Mouse (Mus musculus): Measurements from ENCODE around the gene B4galt7. TPM values are rescaled to one million over a fixed set of nuclear protein-coding genes. Genes with fewer than 3 reads are reported as not detected.
"Not testable (repeated sequence)": the region's sequence is repeated elsewhere in the genome, so short reads cannot be mapped to it uniquely, and the experiment has no call there.

B4galt7 gene
- polyA plus RNA-seq (2012; rRNA removed) = 21.2 TPM in 2 replicates

- H3K4me1 ChIP-seq (ENCODE audit: control insufficient read depth, insufficient read depth, low read length) = peaks cover 6% of the 10 kb centered on the region; the same call in 1 of the 2 replicates
- WGBS = 8% methylated on average over 49 of the region's 51 CpGs
- H3K4me3 ChIP-seq (replicated peaks; ENCODE audit: extremely low read depth, low read depth, low read length) = peak within 1 kb of the TSS; percentile 97
- TF ChIP-seq POLR2A (IDR thresholded peaks at IDR 0.05; ENCODE audit: borderline replicate concordance, extremely low read depth, low read depth, low read length) (peak; percentile 66; the same call in 1 of the 2 replicates), CTCF (IDR thresholded peaks at IDR 0.05; ENCODE audit: insufficient read depth, low read length) (no peak)
- peak; percentile 87 for DNase-seq
These were observed at the start of gene B4galt7 for GRCm38 (mm10) chr13:55599566-55600540. Gene B4galt7, plus strand, starts transcription at chr13:55599896.

DNA sequence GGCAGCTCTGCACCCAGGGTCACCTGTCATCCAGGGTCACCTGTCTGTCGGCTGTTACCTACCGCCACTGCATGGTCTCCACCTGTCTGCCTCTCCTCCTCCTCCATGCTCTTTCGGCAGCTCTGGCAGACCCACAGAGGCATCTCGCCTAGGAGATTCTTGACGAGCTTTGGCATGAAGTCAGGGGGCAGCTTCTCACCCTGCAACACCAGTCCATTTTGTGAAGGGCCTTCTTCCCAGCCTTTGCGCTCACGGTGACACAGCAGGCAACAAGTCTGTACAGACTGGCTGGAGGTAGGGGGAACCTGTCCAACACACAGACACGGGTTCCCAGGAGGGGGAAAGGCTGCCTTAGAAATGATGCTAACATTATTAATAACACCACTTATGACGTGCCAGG, 43.8 kb upstream of the B4galt7 start:
- Histone ChIP-seq H3K4me3 (replicated peaks; ENCODE audit: extremely low read depth, low read depth, low read length) (no peak overlapping the region), H3K4me1 (ENCODE audit: control insufficient read depth, insufficient read depth, low read length) (peaks cover 2% of the 10 kb centered on the region)
- no peak for DNase-seq
- 79% methylated on average over 9 of the region's 9 CpGs for WGBS
- TF ChIP-seq CTCF (IDR thresholded peaks at IDR 0.05; ENCODE audit: insufficient read depth, low read length) = no peak
- TF ChIP-seq POLR2A (IDR thresholded peaks at IDR 0.05; ENCODE audit: borderline replicate concordance, extremely low read depth, low read depth, low read length) = no peak

DNA sequence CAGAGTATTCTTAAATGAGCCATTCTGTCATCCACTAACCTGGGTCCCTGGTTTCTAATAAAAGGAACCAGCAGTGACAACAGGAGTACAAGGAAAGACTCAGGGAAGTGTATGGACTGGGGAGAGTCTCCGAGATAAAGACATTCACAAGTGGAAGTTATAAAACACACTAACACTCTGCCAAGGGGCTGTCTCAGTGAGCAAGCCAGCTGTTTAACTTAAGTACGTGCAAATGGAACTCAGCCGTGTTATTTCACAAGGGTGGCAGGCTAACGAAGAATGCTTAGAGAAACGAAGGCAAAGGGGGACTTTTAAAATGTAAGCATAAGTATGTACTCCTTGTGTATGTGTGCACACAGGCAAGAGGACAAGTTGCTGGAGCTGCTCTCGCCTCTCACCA, 42.2 kb upstream of the B4galt7 start:
- no peak for DNase-seq
- TF ChIP-seq CTCF (IDR thresholded peaks at IDR 0.05; ENCODE audit: insufficient read depth, low read length) (no peak), POLR2A (IDR thresholded peaks at IDR 0.05; ENCODE audit: borderline replicate concordance, extremely low read depth, low read depth, low read length) (no peak)
- Histone ChIP-seq H3K4me1 (ENCODE audit: control insufficient read depth, insufficient read depth, low read length) (peaks cover 2% of the 10 kb centered on the region), H3K4me3 (replicated peaks; ENCODE audit: extremely low read depth, low read depth, low read length) (no peak overlapping the region)
- 56% methylated on average over 6 of the region's 6 CpGs for WGBS

- TF ChIP-seq CTCF (IDR thresholded peaks at IDR 0.05; ENCODE audit: insufficient read depth, low read length) (no peak), POLR2A (IDR thresholded peaks at IDR 0.05; ENCODE audit: borderline replicate concordance, extremely low read depth, low read depth, low read length) (no peak)
- Histone ChIP-seq H3K4me1 (ENCODE audit: control insufficient read depth, insufficient read depth, low read length) (no peaks in the 10 kb centered on the region; the same call in 1 of the 2 replicates), H3K4me3 (replicated peaks; ENCODE audit: extremely low read depth, low read depth, low read length) (no peak overlapping the region)
- no peak for DNase-seq
- 75% methylated on average over 7 of the region's 7 CpGs for WGBS
These were observed 36.3 kb upstream of the B4galt7 start for GRCm38 (mm10) chr13:55563266-55563879.

- H3K4me1 ChIP-seq (ENCODE audit: control insufficient read depth, insufficient read depth, low read length) = peaks cover 5% of the 10 kb centered on the region
- WGBS = 80% methylated on average over 6 of the region's 6 CpGs
- DNase-seq = no peak
- H3K4me3 ChIP-seq (replicated peaks; ENCODE audit: extremely low read depth, low read depth, low read length) = no peak overlapping the region
- no peak for TF ChIP-seq POLR2A (IDR thresholded peaks at IDR 0.05; ENCODE audit: borderline replicate concordance, extremely low read depth, low read depth, low read length)
- TF ChIP-seq CTCF (IDR thresholded peaks at IDR 0.05; ENCODE audit: insufficient read depth, low read length) = no peak
These were observed 32.7 kb upstream of the B4galt7 start for GRCm38 (mm10) chr13:55567001-55567400.

DNA sequence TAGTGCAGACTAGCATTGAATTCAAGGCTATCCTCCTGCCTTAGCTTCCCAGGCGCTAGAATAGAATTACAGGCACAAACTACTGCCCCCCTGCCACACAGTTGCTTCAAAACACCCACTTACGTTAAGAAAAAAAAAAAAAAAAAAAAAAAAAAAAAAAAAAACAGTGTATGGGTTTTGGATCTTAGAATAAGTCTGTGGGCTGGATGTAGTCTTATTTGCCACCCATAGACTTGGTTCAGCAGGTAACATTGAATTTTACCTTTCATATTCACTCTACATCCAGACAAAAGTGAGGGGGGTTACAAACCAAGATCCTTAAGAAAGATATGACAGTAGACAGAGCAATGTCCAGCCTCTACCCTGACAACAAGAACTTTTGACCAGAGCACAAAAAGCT, 31.7 kb upstream of the B4galt7 start:
- H3K4me3 ChIP-seq (replicated peaks; ENCODE audit: extremely low read depth, low read depth, low read length) = no peak overlapping the region
- no peak for DNase-seq
- TF ChIP-seq CTCF (IDR thresholded peaks at IDR 0.05; ENCODE audit: insufficient read depth, low read length) (no peak), POLR2A (IDR thresholded peaks at IDR 0.05; ENCODE audit: borderline replicate concordance, extremely low read depth, low read depth, low read length) (no peak)
- peaks cover 5% of the 10 kb centered on the region for H3K4me1 ChIP-seq (ENCODE audit: control insufficient read depth, insufficient read depth, low read length)
- 84% methylated on average over 2 of the region's 2 CpGs for WGBS

DNA sequence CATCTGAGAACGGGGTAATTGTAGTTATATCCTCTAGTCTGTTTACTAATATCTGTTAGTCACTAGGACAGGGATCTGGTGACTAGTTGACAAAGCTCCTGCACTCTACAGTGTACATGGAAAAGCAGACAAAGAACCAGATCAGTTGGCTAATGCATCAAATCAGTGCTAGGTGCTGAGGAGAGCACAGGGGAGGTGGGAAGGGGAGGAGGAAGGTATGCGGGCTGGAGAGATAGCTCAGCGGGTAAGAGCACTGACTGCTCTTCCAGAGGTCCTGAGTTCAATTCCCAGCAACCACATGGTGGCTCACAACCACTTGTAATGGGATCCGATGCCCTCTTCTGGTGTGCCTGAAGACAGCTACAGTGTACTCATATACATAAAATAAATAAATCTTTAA, 31.2 kb upstream of the B4galt7 start:
- 90% methylated on average over 4 of the region's 4 CpGs for WGBS
- not testable (repeated sequence) for H3K4me3 ChIP-seq (replicated peaks; ENCODE audit: extremely low read depth, low read depth, low read length); DNase-seq; H3K4me1 ChIP-seq (ENCODE audit: control insufficient read depth, insufficient read depth, low read length)

DNA sequence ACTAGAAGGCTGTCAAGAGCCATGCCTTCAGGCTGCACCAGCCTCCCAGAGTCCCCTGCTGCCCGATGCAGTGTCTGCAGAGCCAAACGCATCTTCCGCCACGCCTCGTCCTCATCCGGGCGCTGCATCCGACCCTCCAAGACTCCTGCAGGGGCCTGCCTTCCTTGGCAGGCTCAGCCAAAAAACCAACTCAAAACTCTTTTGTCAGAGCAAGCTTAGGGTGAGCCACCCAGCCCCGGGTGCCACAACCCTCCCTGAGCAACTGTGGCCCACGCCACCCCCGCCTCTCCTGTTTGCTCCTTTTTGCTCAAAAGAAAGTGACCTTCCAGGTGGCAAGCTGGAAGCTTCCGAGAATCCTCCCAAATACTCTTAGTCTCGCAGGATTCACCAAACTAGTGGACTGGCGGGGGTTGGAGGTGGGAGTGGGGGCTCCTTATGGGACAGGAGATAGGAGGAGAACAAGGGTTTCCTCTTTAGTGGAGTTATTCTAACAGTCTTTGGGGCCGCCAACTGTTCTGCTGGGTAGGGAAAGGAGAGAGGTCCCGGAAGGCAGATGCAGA, 29.9 kb upstream of the B4galt7 start:
- peaks cover 5% of the 10 kb centered on the region for H3K4me1 ChIP-seq (ENCODE audit: control insufficient read depth, insufficient read depth, low read length)
- 4% methylated on average over 16 of the region's 16 CpGs for WGBS
- H3K4me3 ChIP-seq (replicated peaks; ENCODE audit: extremely low read depth, low read depth, low read length) = peak overlapping the region; percentile 91
- TF ChIP-seq CTCF (IDR thresholded peaks at IDR 0.05; ENCODE audit: insufficient read depth, low read length) (no peak), POLR2A (IDR thresholded peaks at IDR 0.05; ENCODE audit: borderline replicate concordance, extremely low read depth, low read depth, low read length) (no peak)
- DNase-seq = no peak

DNA sequence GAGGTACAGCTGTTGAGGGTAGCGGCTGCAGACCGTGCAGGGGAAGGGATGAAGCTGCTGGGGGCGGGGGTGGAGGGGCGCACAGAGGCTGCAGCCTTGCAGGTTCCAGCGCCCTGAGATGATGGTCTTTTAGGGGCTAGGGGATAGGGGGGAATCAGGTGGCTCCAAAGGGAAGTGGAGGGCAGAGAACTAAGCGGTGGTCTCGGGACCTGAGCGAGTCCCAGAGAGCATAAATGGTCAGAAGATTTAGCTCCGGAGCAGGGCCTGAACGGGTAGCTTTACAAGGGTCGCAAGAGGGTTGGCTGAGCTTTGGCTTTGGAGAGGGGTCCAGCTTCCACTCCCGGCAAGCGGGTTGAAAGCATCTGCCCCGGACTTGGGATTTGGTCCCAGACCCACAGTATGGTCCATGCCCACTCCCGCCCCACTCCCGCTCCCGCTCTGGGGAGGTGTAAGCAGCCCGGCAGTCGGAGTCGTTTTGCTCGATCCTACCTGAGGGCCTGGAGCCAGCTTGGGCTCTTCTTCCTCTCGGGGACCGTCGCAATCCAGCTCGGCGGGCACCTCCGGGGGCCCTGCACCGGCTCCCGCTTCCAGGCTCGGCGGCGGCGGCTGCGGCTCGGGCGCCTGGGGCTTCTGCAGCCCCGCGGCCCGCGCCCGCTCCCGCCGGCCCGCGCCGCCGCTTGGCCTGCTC, 29.3 kb upstream of the B4galt7 start:
- peak overlapping the region; percentile 91 for H3K4me3 ChIP-seq (replicated peaks; ENCODE audit: extremely low read depth, low read depth, low read length)
- peaks cover 5% of the 10 kb centered on the region for H3K4me1 ChIP-seq (ENCODE audit: control insufficient read depth, insufficient read depth, low read length)
- no peak for TF ChIP-seq POLR2A (IDR thresholded peaks at IDR 0.05; ENCODE audit: borderline replicate concordance, extremely low read depth, low read depth, low read length)
- no peak for TF ChIP-seq CTCF (IDR thresholded peaks at IDR 0.05; ENCODE audit: insufficient read depth, low read length)
- under 1% methylated on average over 47 of the region's 47 CpGs for WGBS
- peak; percentile 52 for DNase-seq
